Mouse (Mus musculus): ENCODE results near the gene Atxn2. TPM values are rescaled to one million over a fixed set of nuclear protein-coding genes. Genes with fewer than 3 reads are reported as not detected.

The Atxn2 gene
- total RNA-seq, 2 experiments from 2014 or later = 248 to 251 TPM

GRCm38 (mm10) chr5:121811485-121811931 is 100.4 kb downstream of the Atxn2 start:
- Histone ChIP-seq H3K27ac (peak overlapping the region; percentile 77), H3K4me3 (no peak overlapping the region)
- intact Hi-C loops (cut with DNase I) = no loop called here
- no peak for TF ChIP-seq CTCF (IDR thresholded peaks at IDR 0.05)
- no peak for DNase-seq (ENCODE audit: extremely low spot score in 1 of 2, low spot score in 2 of 2)

GRCm38 (mm10) chr5:121812526-121813243 is 101.5 kb downstream of the Atxn2 start:
- TF ChIP-seq CTCF (IDR thresholded peaks at IDR 0.05) = no peak
- peak overlapping the region; percentile 77 for H3K27ac ChIP-seq
- no peak overlapping the region for H3K4me3 ChIP-seq
- intact Hi-C loops (cut with DNase I) = no loop called here
- DNase-seq (ENCODE audit: extremely low spot score in 1 of 2, low spot score in 2 of 2) = no peak

- no peak for TF ChIP-seq CTCF (IDR thresholded peaks at IDR 0.05)
- Histone ChIP-seq H3K4me3 (no peak overlapping the region), H3K27ac (no peak overlapping the region; the same call in 1 of the 2 replicates)
- intact Hi-C loops (cut with DNase I) = no loop called here
- DNase-seq (ENCODE audit: extremely low spot score in 1 of 2, low spot score in 2 of 2) = peak in 1 of 2 experiments; percentile 7
These were observed 102.6 kb downstream of the Atxn2 start for GRCm38 (mm10) chr5:121813744-121814143.

GRCm38 (mm10) chr5:121815067-121815466 is 103.9 kb downstream of the Atxn2 start:
- intact Hi-C loops (cut with DNase I) = no loop called here
- H3K4me3 ChIP-seq = no peak overlapping the region
- peak; percentile 47 to 55 for DNase-seq (ENCODE audit: extremely low spot score in 1 of 2, low spot score in 2 of 2)
- TF ChIP-seq CTCF (IDR thresholded peaks at IDR 0.05) = peak; percentile 74
- H3K27ac ChIP-seq = no peak overlapping the region

GRCm38 (mm10) chr5:121815867-121816380 is 104.8 kb downstream of the Atxn2 start:
- TF ChIP-seq CTCF (IDR thresholded peaks at IDR 0.05) = no peak
- intact Hi-C loops (cut with DNase I) = no loop called here
- Histone ChIP-seq H3K4me3 (no peak overlapping the region), H3K27ac (no peak overlapping the region)
- DNase-seq (ENCODE audit: extremely low spot score in 1 of 2, low spot score in 2 of 2) = peak in 1 of 2 experiments; percentile 9

- intact Hi-C loops (cut with DNase I) = no loop called here
- no peak for DNase-seq (ENCODE audit: extremely low spot score in 1 of 2, low spot score in 2 of 2)
These were observed 105.5 kb downstream of the Atxn2 start for GRCm38 (mm10) chr5:121816611-121817010.

GRCm38 (mm10) chr5:121817551-121817950 is 106.4 kb downstream of the Atxn2 start:
- DNase-seq (ENCODE audit: extremely low spot score in 1 of 2, low spot score in 2 of 2) = no peak
- no peak for TF ChIP-seq CTCF (IDR thresholded peaks at IDR 0.05)
- Histone ChIP-seq H3K4me3 (no peak overlapping the region), H3K27ac (no peak overlapping the region)
- intact Hi-C loops (cut with DNase I) = no loop called here

More at GRCm38 (mm10) chr5:121816611-121817010, 105.5 kb downstream of the Atxn2 start:
- Histone ChIP-seq H3K4me3 (no peak overlapping the region), H3K27ac (no peak overlapping the region)
- no peak for TF ChIP-seq CTCF (IDR thresholded peaks at IDR 0.05)

- Histone ChIP-seq H3K4me3 (no peak overlapping the region), H3K27ac (no peak overlapping the region)
- no peak for DNase-seq (ENCODE audit: extremely low spot score in 1 of 2, low spot score in 2 of 2)
- TF ChIP-seq CTCF (IDR thresholded peaks at IDR 0.05) = no peak
- intact Hi-C loops (cut with DNase I) = loop anchor here (2.0 kb wide), 1 partner anchor 24 kb away; no protein-coding TSS in a partner anchor
These were observed 107.3 kb downstream of the Atxn2 start for GRCm38 (mm10) chr5:121818401-121818800.

GRCm38 (mm10) chr5:121818862-121819261 is 107.7 kb downstream of the Atxn2 start:
- no peak overlapping the region; the same call in 1 of the 2 replicates for H3K27ac ChIP-seq
- TF ChIP-seq CTCF (IDR thresholded peaks at IDR 0.05) = no peak
- H3K4me3 ChIP-seq = no peak overlapping the region
- DNase-seq (ENCODE audit: extremely low spot score in 1 of 2, low spot score in 2 of 2) = no peak
- intact Hi-C loops (cut with DNase I) = loop anchor here (2.0 kb wide), 1 partner anchor 24 kb away; no protein-coding TSS in a partner anchor

- no peak for DNase-seq (ENCODE audit: extremely low spot score in 1 of 2, low spot score in 2 of 2)
- no peak for TF ChIP-seq CTCF (IDR thresholded peaks at IDR 0.05)
- Histone ChIP-seq H3K4me3 (no peak overlapping the region), H3K27ac (no peak overlapping the region)
- intact Hi-C loops (cut with DNase I) = loop anchor here (2.0 kb wide), 1 partner anchor 23 kb away; no protein-coding TSS in a partner anchor
These were observed 108.4 kb downstream of the Atxn2 start for GRCm38 (mm10) chr5:121819559-121819958.

- no peak for DNase-seq (ENCODE audit: extremely low spot score in 1 of 2, low spot score in 2 of 2)
- no peak for TF ChIP-seq CTCF (IDR thresholded peaks at IDR 0.05)
- Histone ChIP-seq H3K27ac (no peak overlapping the region), H3K4me3 (no peak overlapping the region)
- intact Hi-C loops (cut with DNase I) = no loop called here
These were observed 109.0 kb downstream of the Atxn2 start for GRCm38 (mm10) chr5:121820161-121820560.

- Histone ChIP-seq H3K27ac (no peak overlapping the region), H3K4me3 (no peak overlapping the region)
- DNase-seq (ENCODE audit: extremely low spot score in 1 of 2, low spot score in 2 of 2) = no peak
- no peak for TF ChIP-seq CTCF (IDR thresholded peaks at IDR 0.05)
- intact Hi-C loops (cut with DNase I) = no loop called here
These were observed 109.5 kb downstream of the Atxn2 start for GRCm38 (mm10) chr5:121820657-121821056.

Measured in left cerebral cortex, adult 2 months (tissue).